Mouse (Mus musculus): ENCODE data around the gene Cldn3. TPM values are rescaled to one million over a fixed set of nuclear protein-coding genes. Genes with fewer than 3 reads are reported as not detected.

Gene Cldn3
- 0.14 and 0.61 TPM in 2 replicates for polyA plus RNA-seq (2012; ENCODE audit: low replicate concordance)

GRCm38 (mm10) chr5:134985633-134986297 lies at the start of gene Cldn3:
Gene Cldn3 (plus strand): TSS chr5:134986214.

DNA sequence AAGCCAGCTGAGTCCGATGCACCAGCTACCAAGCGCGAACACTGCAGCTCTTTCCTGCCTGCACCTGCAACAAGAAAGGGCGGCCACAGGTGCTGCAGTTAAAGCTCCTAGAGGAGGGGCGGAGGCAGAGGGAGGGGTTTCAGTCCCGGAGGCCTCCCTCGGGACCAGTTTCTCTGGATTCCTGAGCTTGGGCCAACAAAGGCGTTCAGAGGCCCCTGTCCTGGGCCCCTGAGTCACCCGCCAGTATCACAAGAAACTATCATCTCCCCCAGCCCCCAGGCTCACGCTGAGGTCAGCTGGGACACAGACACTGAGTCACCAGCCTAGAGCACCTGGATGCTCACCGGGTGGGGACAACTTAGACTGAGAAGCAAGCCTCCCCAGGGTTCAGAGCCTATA lies 39.2 kb upstream of the Cldn3 start, which contains the start of gene Cldn4:
Gene Cldn4, minus strand, starts transcription at position 78 of the 399 bp plus-strand sequence.

GRCm38 (mm10) chr5:135008671-135009589 lies 22.9 kb downstream of the Cldn3 start, which contains the start of gene Abhd11:
Gene Abhd11 (plus strand): TSS chr5:135009152.

DNA sequence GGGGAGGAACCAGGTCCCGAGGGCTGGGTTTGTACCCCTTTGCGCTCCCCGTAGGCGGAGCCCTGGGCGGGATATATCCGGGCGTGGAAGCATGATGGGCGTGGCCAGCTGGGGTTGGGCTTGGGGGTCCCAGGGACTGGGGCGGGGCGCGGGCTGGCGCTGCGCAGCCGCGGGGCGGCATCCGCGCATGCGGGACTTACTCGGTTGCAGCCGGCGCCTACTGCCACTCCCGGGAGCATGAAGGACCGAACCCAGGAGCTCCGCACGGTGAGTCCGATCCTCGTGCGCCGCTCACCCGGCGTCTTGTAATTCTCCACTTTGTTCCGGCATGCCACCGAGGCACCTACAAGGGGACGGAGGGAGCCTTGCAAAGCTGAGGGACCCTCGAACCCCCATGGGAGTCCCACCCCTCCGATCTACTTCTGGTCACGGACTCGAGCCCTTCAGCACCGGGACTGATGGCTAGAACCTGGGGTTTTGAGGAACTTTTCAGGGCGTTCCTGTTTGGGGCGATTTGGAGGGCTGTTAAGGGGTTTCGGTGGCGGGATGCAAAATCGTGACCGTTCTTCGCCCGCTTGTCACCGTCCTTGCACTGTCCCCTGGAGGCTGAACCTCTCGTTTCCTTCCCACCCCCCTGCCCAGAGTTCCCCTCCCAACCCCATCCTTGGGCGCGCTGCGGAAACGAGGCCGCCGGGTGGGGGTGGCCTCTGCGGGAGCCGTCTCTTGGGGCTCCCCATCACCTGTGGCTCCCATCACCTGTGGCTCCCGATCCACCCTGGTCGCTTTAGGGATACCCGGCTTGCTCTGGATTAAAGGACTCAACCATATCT lies 37.5 kb downstream of the Cldn3 start, which contains the start of gene Stx1a:
Gene Stx1a, plus strand, starts transcription at position 139 of the 830 bp plus-strand sequence.

Other genes starting within 250 kb of the Cldn3 start
- gene Eln, start 238.9 kb upstream of the Cldn3 start, polyA plus RNA-seq (2012; ENCODE audit: low replicate concordance): 1.7 and 3.4 TPM in 2 replicates
- not detected in 2 replicates for gene Tmem270, start 79.5 kb upstream of the Cldn3 start, polyA plus RNA-seq (2012; ENCODE audit: low replicate concordance)
- gene Cldn13, start 70.7 kb upstream of the Cldn3 start, polyA plus RNA-seq (2012; ENCODE audit: low replicate concordance): 17.2 and 28.8 TPM in 2 replicates
- 25.3 and 26.8 TPM in 2 replicates for gene Mettl27, start 53.8 kb upstream of the Cldn3 start, polyA plus RNA-seq (2012; ENCODE audit: low replicate concordance)
- gene Cldn4, start 39.3 kb upstream of the Cldn3 start, polyA plus RNA-seq (2012; ENCODE audit: low replicate concordance): 0.16 TPM in 1 of 2 replicates, not detected in the other
- gene Abhd11, start 22.9 kb downstream of the Cldn3 start, polyA plus RNA-seq (2012; ENCODE audit: low replicate concordance): 30.3 and 35.7 TPM in 2 replicates
- gene Stx1a, start 37.3 kb downstream of the Cldn3 start, polyA plus RNA-seq (2012; ENCODE audit: low replicate concordance): 3.5 and 3.6 TPM in 2 replicates
- 73.8 and 75.3 TPM in 2 replicates for gene Dnajc30, start 78.0 kb downstream of the Cldn3 start, polyA plus RNA-seq (2012; ENCODE audit: low replicate concordance)
- gene Bud23, start 78.7 kb downstream of the Cldn3 start, polyA plus RNA-seq (2012; ENCODE audit: low replicate concordance): 93.6 and 122 TPM in 2 replicates
- 0.50 and 1.6 TPM in 2 replicates for gene Vps37d, start 92.1 kb downstream of the Cldn3 start, polyA plus RNA-seq (2012; ENCODE audit: low replicate concordance)
- gene Mlxipl, start 103.7 kb downstream of the Cldn3 start, polyA plus RNA-seq (2012; ENCODE audit: low replicate concordance): 0.07 and 0.64 TPM in 2 replicates
- gene Tbl2, start 163.4 kb downstream of the Cldn3 start, polyA plus RNA-seq (2012; ENCODE audit: low replicate concordance): 12.2 and 19.5 TPM in 2 replicates
- gene Bcl7b, start 182.1 kb downstream of the Cldn3 start, polyA plus RNA-seq (2012; ENCODE audit: low replicate concordance): 39.1 and 41.5 TPM in 2 replicates
- gene Baz1b, start 201.1 kb downstream of the Cldn3 start, polyA plus RNA-seq (2012; ENCODE audit: low replicate concordance): 64.8 and 68.5 TPM in 2 replicates